ENCODE assay signal across 8 mouse cellular contexts in the genomic region with DNA sequence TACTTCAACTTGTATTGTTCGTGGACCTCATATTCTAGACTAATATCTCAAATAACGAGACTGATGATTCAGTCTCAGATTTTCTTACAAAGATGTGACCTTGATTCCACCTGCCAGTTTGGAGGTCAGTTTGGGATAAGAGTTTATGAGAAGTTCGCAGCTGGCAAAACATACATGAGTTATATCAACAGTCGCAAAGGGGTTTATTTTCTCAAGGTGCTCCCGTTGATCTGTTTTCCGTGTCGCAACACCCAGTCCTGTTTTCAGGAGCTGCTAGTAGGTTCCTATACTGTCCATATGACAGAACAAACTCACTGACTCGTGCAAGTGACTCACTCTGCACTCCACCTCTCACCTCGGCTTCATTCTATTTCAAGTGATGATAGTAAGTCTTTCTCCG. TPM values are rescaled to one million over a fixed set of nuclear protein-coding genes. Genes with fewer than 3 reads are reported as not detected.
DNase-seq lines count a peak whose midpoint lies in the region; ATAC-seq and TF ChIP-seq lines count a peak whose summit lies in the region.

No protein-coding gene starts in this region.

- H3K9ac ChIP-seq in hindbrain, embryonic 12.5 days: peak overlapping the region; percentile 50; the same call in 1 of the 2 replicates
- peak overlapping the region; percentile 63 for H3K9ac ChIP-seq in midbrain, embryonic 13.5 days (replicated peaks)

- 32% methylated on average over 10 of the region's 10 CpGs for WGBS in spleen, adult 2 months
- WGBS in hindbrain, embryonic 12.5 days: 57% methylated on average over 10 of the region's 10 CpGs
- 59% methylated on average over 10 of the region's 10 CpGs for WGBS in midbrain, embryonic 13.5 days

- TF ChIP-seq POLR2A in spleen, adult 2 months (IDR thresholded peaks at IDR 0.05; ENCODE audit: low read depth, low read length): no peak

- TF ChIP-seq CTCF in spleen, adult 2 months (IDR thresholded peaks at IDR 0.05; ENCODE audit: extremely low read depth, insufficient read depth, insufficient read length, insufficient replicate concordance): no peak

- peak; percentile 27 for DNase-seq in adrenal gland, postnatal 10 days
- no peak for DNase-seq in adrenal gland, adult 2 months
- no peak for DNase-seq in spleen, adult 2 months (ENCODE audit: low read depth in 1 of 2, low spot score in 2 of 2)
- no peak for DNase-seq in spleen, postnatal 4 days (ENCODE audit: low spot score in 2 of 2)
- DNase-seq in ovary, postnatal 10 days (ENCODE audit: low spot score): no peak
- DNase-seq in spleen, postnatal 10 days (ENCODE audit: low spot score in 2 of 2): no peak

- H3K4me2 ChIP-seq in hindbrain, embryonic 12.5 days (replicated peaks): peak overlapping the region; percentile 62
- H3K4me2 ChIP-seq in midbrain, embryonic 13.5 days (replicated peaks): peak overlapping the region; percentile 68

- peak overlapping the region; percentile 54 for H3K4me3 ChIP-seq in spleen, adult 2 months (ENCODE audit: extremely low read depth, insufficient read depth, insufficient read length)
- H3K4me3 ChIP-seq in hindbrain, embryonic 12.5 days: peak overlapping the region; percentile 75
- H3K4me3 ChIP-seq in midbrain, embryonic 13.5 days (replicated peaks): peak overlapping the region; percentile 94

- ATAC-seq in hindbrain, embryonic 12.5 days (ENCODE audit: low FRiP score): no peak
- ATAC-seq in midbrain, embryonic 13.5 days: no peak

- H3K27ac ChIP-seq in spleen, adult 2 months (ENCODE audit: insufficient read depth, low read length): peak overlapping the region; percentile 49
- peak overlapping the region; percentile 64; the same call in 1 of the 2 replicates for H3K27ac ChIP-seq in hindbrain, embryonic 12.5 days
- H3K27ac ChIP-seq in midbrain, embryonic 13.5 days: peak overlapping the region; percentile 49; the same call in 1 of the 2 replicates

- peaks cover 3% of the 10 kb centered on the region for H3K4me1 ChIP-seq in spleen, adult 2 months (ENCODE audit: control insufficient read depth, insufficient read depth, insufficient read length)
- peaks cover 12% of the 10 kb centered on the region for H3K4me1 ChIP-seq in hindbrain, embryonic 12.5 days
- H3K4me1 ChIP-seq in midbrain, embryonic 13.5 days (replicated peaks): peaks cover 25% of the 10 kb centered on the region

- H3K36me3 ChIP-seq in spleen, adult 2 months (ENCODE audit: control insufficient read depth, insufficient read depth, low read length): no peaks in the 10 kb centered on the region
- H3K36me3 ChIP-seq in hindbrain, embryonic 12.5 days: no peaks in the 10 kb centered on the region
- H3K36me3 ChIP-seq in midbrain, embryonic 13.5 days: no peaks in the 10 kb centered on the region

- no peaks in the 10 kb centered on the region for H3K9me3 ChIP-seq in hindbrain, embryonic 12.5 days (replicated peaks)
- no peaks in the 10 kb centered on the region for H3K9me3 ChIP-seq in midbrain, embryonic 13.5 days

- no peaks in the 10 kb centered on the region for H3K27me3 ChIP-seq in spleen, adult 2 months (ENCODE audit: control insufficient read depth, insufficient read depth, low read length)
- H3K27me3 ChIP-seq in hindbrain, embryonic 12.5 days: no peaks in the 10 kb centered on the region
- H3K27me3 ChIP-seq in midbrain, embryonic 13.5 days: no peaks in the 10 kb centered on the region

RNA-seq across cellular contexts. Expression of gene Lsmem1, which starts 24.4 kb away (rescaled TPM):
- 1 to 10 TPM in 1 of 2 experiments, under 1 TPM in 1; 0.45 to 2.3 TPM for total RNA-seq in adrenal gland, postnatal 10 days (2021)
- total RNA-seq in adrenal gland, adult 2 months (2021): under 1 TPM in 1 of 2 experiments, not detected in 1; 0.12 TPM
- polyA plus RNA-seq in adrenal gland, adult 2 months (2012; rRNA removed): not detected in 2 replicates
- polyA plus RNA-seq in spleen, adult 2 months (2012; rRNA removed): 0.09 and 0.14 TPM in 2 replicates
- polyA plus RNA-seq in hindbrain, embryonic 12.5 days (2016; fragmentation: Nextera tagmentation; extraction: Ambion mirVana): 0.31 TPM in 1 of 2 replicates, not detected in the other
- polyA plus RNA-seq in midbrain, embryonic 13.5 days (2015; fragmentation: Nextera tagmentation; extraction: Ambion mirVana): not detected in 2 replicates

RNA-seq across cellular contexts. Expression of gene Ifrd1, which starts 24.6 kb away (rescaled TPM):
- total RNA-seq in adrenal gland, postnatal 10 days (2021): 100 to 1,000 TPM; 143 to 154 TPM
- total RNA-seq in adrenal gland, adult 2 months (2021): 100 to 1,000 TPM; 149 to 180 TPM
- 40.2 and 58.2 TPM in 2 replicates for polyA plus RNA-seq in adrenal gland, adult 2 months (2012; rRNA removed)
- polyA plus RNA-seq in spleen, adult 2 months (2012; rRNA removed): 8.2 and 16.8 TPM in 2 replicates
- polyA plus RNA-seq in hindbrain, embryonic 12.5 days (2016; fragmentation: Nextera tagmentation; extraction: Ambion mirVana): 150 and 155 TPM in 2 replicates
- polyA plus RNA-seq in midbrain, embryonic 13.5 days (2015; fragmentation: Nextera tagmentation; extraction: Ambion mirVana): 164 and 172 TPM in 2 replicates
